Mouse (Mus musculus) liver, adult (tissue): ENCODE measurements around the gene Coro2a.

Source experiments
- GATA4 ChIP-seq: IDR thresholded peaks from 2 replicates; pipeline ENCODE4 v1.6.1; 2014; ENCODE audit warnings: mild to moderate bottlenecking, low read length; ENCODE audit not compliant: insufficient replicate concordance

Gene Coro2a

GRCm38 (mm10) chr4:46543366-46544050 is 58.5 kb downstream of the Coro2a start:
- TF ChIP-seq GATA4 = no peak

- TF ChIP-seq GATA4 = no peak
Measured at GRCm38 (mm10) chr4:46541707-46542106, 60.3 kb downstream of the Coro2a start.

GRCm38 (mm10) chr4:46539167-46539566 is 62.8 kb downstream of the Coro2a start:
- TF ChIP-seq GATA4 = no peak

- TF ChIP-seq GATA4 = no peak; the same call in 1 of the 2 replicates
Measured at GRCm38 (mm10) chr4:46535840-46536361, 66.1 kb downstream of the Coro2a start, which contains the start of gene Trim14. Gene Trim14, minus strand, starts transcription at chr4:46536141.

- TF ChIP-seq GATA4 = no peak
Measured at GRCm38 (mm10) chr4:46535094-46535830, 66.7 kb downstream of the Coro2a start.

- TF ChIP-seq GATA4 = no peak
Measured at GRCm38 (mm10) chr4:46533934-46534720, 67.9 kb downstream of the Coro2a start.

- TF ChIP-seq GATA4 = no peak
Measured at GRCm38 (mm10) chr4:46532926-46533325, 69.1 kb downstream of the Coro2a start.

GRCm38 (mm10) chr4:46532511-46532910 is 69.5 kb downstream of the Coro2a start:
- TF ChIP-seq GATA4 = no peak

- peak; percentile 54; the same call in 1 of the 2 replicates for TF ChIP-seq GATA4
Measured at GRCm38 (mm10) chr4:46529722-46530121, 72.3 kb downstream of the Coro2a start.

- TF ChIP-seq GATA4 = no peak
Measured at GRCm38 (mm10) chr4:46527558-46527926, 74.5 kb downstream of the Coro2a start.

- TF ChIP-seq GATA4 = no peak
Measured at GRCm38 (mm10) chr4:46526798-46527557, 75.0 kb downstream of the Coro2a start.

GRCm38 (mm10) chr4:46526226-46526625 is 75.8 kb downstream of the Coro2a start:
- TF ChIP-seq GATA4 = no peak

- TF ChIP-seq GATA4 = no peak
Measured at GRCm38 (mm10) chr4:46523324-46523723, 78.7 kb downstream of the Coro2a start.

- no peak for TF ChIP-seq GATA4
Measured at GRCm38 (mm10) chr4:46521457-46521856, 80.5 kb downstream of the Coro2a start.

- no peak for TF ChIP-seq GATA4
Measured at GRCm38 (mm10) chr4:46520491-46520890, 81.5 kb downstream of the Coro2a start.

GRCm38 (mm10) chr4:46507736-46508460 is 94.1 kb downstream of the Coro2a start:
- TF ChIP-seq GATA4 = no peak
